Mouse (Mus musculus): ENCODE measurements at regions not wholly inside any gene's neighbourhood (a gene's known extent, or its start where the extent isn't known, plus 50 kb on each side); places are given as distances from the start of the nearest gene placed in this dataset.
A peak's percentile ranks its signal among the peaks of the same experiment; 100 is the strongest.

DNA sequence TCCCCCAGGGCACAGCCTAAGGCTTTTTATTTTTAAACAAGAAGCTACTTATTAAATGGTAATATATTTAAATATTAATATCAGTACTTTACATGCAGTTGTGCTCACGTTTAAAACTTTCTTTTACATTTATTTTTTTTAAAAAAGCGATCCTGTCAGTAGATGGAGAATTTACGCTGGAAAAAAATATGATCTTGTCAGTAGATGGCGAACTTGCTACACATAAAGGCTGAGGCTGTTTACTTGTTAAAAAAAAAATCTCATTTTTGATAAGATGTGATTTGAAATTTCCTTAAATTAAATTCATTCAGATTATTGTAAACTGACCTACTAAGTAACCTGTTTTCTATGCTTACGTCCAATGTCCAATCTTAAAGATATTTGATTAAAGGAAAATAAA is 441.7 kb upstream of the BB014433 start:
- DNase-seq (ENCODE audit: low spot score), result no peak

GRCm38 (mm10) chr8:15470561-15470960 is 424.7 kb upstream of the BB014433 start:
- DNase-seq (ENCODE audit: low spot score), result no peak

- no peak for DNase-seq (ENCODE audit: low spot score)
These were observed 422.9 kb upstream of the BB014433 start for GRCm38 (mm10) chr8:15468540-15469476.

GRCm38 (mm10) chr8:15438546-15438945 is 392.7 kb upstream of the BB014433 start:
- peak; percentile 4 for DNase-seq (ENCODE audit: low spot score)

DNA sequence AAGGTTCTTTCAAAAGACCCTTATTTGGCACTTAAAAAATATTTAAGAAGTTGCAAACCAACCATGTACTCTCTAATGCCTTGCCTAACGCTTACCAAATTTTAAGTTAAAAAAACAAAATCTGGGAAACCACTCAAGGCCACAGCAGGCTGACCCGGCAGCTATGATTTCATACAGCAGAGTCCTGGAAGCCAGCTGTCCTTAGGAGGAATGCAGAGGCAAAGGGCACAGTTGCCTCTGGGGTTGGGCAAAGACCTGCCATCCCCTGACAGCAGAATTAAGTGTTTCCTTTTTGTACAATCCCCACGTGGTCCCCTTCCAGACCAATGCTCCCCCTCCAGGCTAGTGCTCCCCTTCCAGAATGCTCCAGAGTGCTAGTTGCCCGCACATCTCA is 348.8 kb upstream of the BB014433 start:
- DNase-seq (ENCODE audit: low spot score), result no peak

- DNase-seq (ENCODE audit: low spot score), result no peak
These were observed 348.3 kb upstream of the BB014433 start for GRCm38 (mm10) chr8:15393936-15394721.

GRCm38 (mm10) chr8:15392056-15392455 is 346.2 kb upstream of the BB014433 start:
- DNase-seq (ENCODE audit: low spot score), result no peak

GRCm38 (mm10) chr8:15388791-15389190 is 342.9 kb upstream of the BB014433 start:
- no peak for DNase-seq (ENCODE audit: low spot score)

GRCm38 (mm10) chr8:15367063-15367462 is 321.2 kb upstream of the BB014433 start:
- DNase-seq (ENCODE audit: low spot score), result no peak

DNA sequence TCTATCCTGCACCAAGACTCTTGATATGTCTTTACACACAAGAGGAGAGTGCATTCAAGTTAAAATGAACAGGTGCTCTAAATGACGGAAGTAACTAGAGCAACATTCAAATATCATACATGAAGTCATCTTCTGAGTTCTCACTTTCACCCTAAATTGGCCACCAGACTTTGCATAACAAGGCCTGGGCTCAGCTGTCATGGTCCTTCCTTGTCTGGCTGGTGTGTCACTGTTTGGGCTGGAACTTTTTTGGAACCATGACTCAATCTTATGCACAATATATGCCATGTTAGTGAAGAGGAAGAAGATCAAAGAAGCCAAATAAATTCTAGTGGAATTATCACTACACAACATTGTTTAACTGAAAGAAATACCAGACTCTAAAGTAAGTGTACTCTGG is 318.7 kb upstream of the BB014433 start:
- DNase-seq (ENCODE audit: low spot score), result no peak

- DNase-seq (ENCODE audit: low spot score), result no peak
These were observed 298.3 kb upstream of the BB014433 start for GRCm38 (mm10) chr8:15344151-15344550.

DNA sequence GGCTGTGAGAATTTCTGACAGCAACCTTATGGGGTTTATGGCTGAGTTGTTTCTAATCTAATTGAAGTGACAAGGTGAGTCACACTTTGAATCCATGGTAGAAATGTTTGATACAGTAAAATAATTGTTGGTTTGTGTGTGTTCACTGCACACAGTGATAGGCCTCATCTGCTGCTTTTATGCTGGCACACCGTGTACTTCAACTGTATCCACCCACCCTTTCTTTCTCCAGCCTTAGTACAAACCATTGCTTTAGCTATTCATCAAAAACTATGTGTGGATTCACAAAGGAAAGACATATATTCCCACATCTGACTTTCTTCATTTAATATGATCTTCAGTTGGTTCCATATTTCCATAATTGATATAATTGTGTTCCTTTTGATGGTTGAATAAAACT is 297.7 kb upstream of the BB014433 start:
- no peak for DNase-seq (ENCODE audit: low spot score)

GRCm38 (mm10) chr8:15334532-15334931 is 288.7 kb upstream of the BB014433 start:
- no peak for DNase-seq (ENCODE audit: low spot score)

DNA sequence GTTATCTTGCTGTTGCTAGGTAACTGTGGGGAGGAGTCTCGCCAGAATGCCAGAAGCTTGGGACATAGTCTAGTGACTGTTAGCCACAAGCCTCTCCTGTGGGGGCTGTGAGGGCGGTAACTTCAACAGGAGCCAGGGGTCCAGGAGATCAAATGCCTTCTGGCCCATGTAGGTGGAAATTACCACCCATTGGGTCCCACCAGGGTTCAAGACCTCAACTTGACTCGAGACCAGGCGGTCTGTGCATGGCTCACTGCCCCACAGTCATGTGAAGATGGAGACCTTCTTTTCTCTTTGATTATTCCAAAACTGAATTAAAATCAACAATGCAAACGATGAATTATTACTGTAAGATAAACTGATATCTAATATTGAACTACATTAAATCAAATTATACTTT is 281.4 kb upstream of the BB014433 start:
- DNase-seq (ENCODE audit: low spot score), result no peak

DNA sequence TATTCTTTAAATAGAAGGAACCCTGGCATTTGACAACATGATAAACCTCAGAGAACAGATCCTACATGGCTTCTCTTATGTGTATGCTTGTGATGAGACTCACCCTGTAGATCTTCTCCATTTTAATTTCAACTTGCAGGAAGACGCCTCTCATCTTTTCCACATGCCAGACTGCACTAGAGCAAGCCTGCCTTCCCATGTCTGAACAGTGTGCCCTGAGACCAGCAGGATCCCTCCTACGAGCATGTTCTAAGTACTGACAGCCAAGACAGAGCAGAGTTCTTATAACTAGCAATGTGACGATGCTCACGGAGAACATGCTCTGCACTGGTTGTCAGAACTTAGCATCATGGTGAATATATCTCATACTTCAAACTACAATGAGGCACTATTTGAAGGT is 277.5 kb upstream of the BB014433 start:
- no peak for DNase-seq (ENCODE audit: low spot score)

GRCm38 (mm10) chr8:15318082-15318816 is 272.4 kb upstream of the BB014433 start:
- no peak for DNase-seq (ENCODE audit: low spot score)

DNA sequence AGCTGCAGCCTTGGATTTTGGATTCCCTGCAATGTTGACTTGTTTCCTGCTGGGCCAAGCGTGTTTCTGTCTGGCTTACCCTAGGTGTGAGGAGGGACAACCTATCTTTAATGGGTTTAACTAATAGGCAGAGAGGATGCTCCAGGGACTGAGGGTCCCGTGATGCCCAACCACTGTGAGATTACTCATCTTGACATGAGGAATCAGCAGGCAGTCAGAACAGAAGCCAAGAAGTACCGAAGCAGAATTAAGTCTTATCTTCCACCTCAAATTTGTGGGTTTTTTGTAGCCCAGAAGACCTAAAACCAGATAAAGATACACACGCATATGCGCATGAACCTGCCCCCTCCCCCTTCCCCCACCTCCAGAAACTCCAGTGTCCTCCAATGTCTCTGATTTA is 267.6 kb upstream of the BB014433 start:
- no peak for DNase-seq (ENCODE audit: low spot score)

- DNase-seq (ENCODE audit: low spot score), result no peak
These were observed 265.6 kb upstream of the BB014433 start for GRCm38 (mm10) chr8:15311509-15311908.

- no peak for DNase-seq (ENCODE audit: low spot score)
These were observed 265.2 kb upstream of the BB014433 start for GRCm38 (mm10) chr8:15311045-15311444.

DNA sequence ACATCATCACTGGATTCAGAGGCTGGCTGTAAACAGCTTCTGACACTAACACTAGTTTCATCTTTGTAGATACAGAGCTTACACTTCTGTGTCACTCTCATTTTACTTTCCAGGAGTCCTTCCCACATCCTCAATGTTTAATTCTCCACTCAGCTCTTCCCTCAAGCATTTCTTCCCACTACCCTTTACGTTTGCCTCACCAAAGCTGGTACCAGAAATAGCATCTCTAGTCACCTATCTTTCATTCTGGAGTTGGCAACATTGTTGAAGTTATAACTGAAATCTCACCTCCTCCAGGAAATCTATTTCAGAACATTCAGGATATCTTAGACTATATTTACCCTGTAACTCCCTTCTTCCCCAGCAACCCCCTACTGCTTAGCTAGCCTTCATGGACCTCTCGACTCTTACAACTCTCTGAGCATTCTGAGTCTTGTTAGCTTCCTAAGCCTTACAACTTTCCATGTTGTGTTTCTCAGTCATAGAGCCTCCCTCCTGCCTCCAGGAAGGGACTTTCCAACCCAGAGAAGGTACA is 258.3 kb upstream of the BB014433 start:
- DNase-seq (ENCODE audit: low spot score), result no peak

DNA sequence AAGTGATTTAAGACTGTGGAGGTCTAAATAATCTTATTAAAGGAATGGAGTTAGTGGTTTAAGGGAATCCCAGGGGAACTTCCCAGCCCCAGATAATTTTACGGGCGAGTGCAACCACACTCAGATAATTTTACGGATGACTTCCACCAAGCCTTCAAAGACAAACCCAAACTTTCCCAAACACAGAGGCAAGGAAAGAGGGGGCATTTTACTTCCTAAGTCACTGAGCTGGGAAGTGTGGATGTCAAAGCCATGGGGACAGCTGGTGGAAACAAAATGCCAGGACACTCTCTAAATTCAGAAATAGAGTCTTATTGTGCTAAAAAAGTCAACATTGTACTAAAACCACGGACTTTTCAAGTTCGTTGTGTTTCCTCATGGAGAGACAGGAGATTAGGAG is 227.9 kb upstream of the BB014433 start:
- DNase-seq (ENCODE audit: low spot score), result no peak
